Mouse (Mus musculus) cerebellum, postnatal 10 days (tissue): ENCODE results near the gene Cd274.
"Not testable (repeated sequence)": the region's sequence is repeated elsewhere in the genome, so short reads cannot be mapped to it uniquely, and the experiment has no call there.

Source experiments
- DNase-seq, 2 experiments: peaks; one replicate each; pipeline ENCODE4 v3.0.0; 2021; ENCODE audit warnings: mixed read lengths in 2 of 2

Gene Cd274

DNA sequence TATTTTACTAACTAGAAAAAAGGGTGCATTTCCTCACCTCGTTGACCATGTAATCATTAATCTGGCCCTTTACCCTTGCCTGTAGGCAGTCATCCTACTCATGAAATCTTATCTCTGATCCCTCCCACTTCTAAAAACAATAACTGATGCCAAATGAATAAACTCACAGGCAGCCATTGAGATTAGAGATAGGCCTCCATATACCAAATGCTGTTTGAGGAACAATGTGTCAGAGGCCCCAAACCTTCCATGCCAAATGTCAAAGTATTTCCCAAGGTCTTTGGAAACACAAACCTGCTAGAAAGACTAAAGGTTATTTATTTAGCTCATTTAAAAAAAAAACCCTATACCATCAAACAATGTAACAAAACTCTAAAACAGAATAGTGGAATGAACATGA, 29.1 kb downstream of the Cd274 start:
- DNase-seq = no peak

- DNase-seq = no peak
Measured at GRCm38 (mm10) chr19:29399786-29400185, 32.5 kb downstream of the Cd274 start.

GRCm38 (mm10) chr19:29400466-29400865, 33.2 kb downstream of the Cd274 start:
- DNase-seq = no peak

DNA sequence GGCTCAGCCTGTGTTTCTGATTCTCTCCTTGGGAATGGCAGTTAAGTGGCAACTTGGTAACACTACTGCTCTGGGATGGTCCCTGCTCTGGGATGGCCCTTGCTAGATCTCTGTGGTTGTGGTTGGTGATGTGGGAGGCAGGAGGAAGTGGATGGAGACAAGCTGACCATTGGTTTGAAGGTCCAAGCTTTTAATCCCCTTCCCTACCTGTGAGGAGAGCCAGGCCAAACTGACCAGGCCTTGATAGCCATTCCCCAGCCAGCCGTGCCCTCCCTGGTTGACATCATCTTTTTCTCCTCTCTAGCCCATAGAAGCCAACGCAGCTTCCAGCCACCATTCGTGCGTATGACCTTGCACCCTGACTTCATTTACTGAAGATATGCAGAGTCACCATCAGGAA, 35.4 kb downstream of the Cd274 start:
- DNase-seq = no peak

- DNase-seq = no peak
Measured at GRCm38 (mm10) chr19:29403251-29403650, 36.0 kb downstream of the Cd274 start.

GRCm38 (mm10) chr19:29405388-29405787, 38.1 kb downstream of the Cd274 start:
- DNase-seq = no peak

DNA sequence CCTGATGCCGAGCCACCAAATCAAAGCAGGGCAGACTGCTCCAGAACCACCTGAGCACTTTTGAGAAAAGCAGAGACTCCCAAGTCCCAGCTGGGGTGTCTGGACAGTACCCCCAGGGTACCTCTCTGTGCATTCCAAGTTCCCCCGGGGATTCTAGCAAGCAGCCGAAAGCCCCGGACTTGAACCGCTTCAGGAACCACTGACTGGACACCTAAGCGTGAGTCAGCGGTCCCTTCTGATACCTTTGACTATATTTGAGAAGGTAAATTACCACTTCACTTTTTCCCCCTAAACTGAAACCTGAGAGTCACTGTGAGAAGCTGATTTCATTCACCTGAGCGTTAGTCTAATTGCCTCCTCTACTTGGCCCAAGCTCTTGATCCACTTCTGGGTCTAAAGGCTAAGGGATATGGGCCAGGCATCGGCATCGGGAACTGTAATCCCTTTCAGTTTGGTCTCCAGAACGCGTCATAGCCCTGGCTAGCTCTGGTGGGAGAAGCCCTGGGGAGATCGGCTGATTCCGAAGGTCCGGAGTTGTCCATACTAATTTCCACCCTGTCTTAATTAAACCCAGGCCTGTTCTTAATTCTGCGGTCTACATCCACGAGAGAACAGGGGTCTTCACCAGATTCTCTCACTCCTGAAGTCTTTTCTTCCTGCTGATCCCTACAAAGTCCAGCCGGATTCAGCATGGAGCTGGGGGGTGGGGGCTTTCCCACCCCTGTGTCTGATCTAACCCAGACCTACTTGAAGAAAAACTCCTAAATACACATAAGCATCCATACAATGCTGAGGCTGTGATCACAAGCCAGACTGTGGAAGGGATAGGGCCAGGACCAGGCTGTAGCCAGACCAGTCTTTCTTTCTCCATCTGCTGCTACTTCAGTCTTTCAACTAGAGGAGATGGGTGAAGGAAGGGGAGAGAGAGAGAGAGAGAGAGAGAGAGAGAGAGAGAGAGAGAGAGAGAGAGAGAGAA, 39.1 kb downstream of the Cd274 start:
- no peak for DNase-seq

GRCm38 (mm10) chr19:29410619-29411018, 43.4 kb downstream of the Cd274 start, which contains the start of gene Pdcd1lg2:
Pdcd1lg2 (plus strand) TSS chr19:29410919.
- DNase-seq = no peak

GRCm38 (mm10) chr19:29412476-29413420, 45.5 kb downstream of the Cd274 start:
- peak; percentile 69 to 72 for DNase-seq

- DNase-seq = no peak
Measured at GRCm38 (mm10) chr19:29414513-29414912, 47.3 kb downstream of the Cd274 start.

GRCm38 (mm10) chr19:29414917-29415316, 47.7 kb downstream of the Cd274 start:
- DNase-seq = not testable (repeated sequence)

DNA sequence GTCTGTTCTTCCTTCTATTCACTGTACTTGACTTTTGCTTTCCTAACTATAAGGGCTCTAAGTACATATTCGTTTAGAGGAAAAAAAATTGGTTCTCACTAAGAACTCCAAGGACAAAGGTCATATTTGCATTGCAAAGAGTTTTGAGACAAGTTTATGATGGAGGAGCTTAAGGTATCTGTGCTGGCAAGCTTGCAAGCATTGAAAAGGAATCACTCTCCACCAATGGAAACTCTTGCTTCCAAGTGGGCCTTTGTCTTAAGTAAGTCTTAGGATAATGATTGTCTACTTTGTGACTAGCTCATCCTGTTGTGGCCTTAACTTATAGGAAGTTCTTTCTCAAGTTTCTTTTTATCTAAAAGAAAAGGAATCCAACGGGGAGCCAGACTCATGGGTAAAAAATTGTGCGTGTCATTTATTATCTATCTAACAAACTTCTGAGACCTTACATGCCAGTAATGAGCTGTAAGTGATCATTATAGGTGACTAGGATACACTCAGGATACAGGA, 49.2 kb downstream of the Cd274 start:
- no peak for DNase-seq

DNA sequence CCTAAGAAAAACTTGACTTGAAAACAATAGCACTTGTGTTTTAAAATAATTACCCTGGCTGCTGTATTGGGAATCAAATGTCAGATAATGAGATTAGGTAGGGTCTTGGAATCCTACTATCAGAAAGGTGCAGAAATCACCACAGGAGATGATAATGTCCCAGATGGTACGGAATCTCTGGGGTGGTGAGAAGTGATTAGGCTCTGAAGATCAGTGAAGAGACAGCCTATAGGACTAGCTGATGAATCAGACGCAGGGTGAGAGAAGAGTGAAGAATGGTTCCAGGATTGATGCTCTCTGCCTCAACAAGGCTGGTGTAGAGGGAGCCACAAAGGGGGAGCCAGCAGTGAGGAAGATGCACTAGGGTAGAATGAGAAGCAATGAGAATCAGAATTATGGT, 49.9 kb downstream of the Cd274 start:
- DNase-seq = no peak

DNA sequence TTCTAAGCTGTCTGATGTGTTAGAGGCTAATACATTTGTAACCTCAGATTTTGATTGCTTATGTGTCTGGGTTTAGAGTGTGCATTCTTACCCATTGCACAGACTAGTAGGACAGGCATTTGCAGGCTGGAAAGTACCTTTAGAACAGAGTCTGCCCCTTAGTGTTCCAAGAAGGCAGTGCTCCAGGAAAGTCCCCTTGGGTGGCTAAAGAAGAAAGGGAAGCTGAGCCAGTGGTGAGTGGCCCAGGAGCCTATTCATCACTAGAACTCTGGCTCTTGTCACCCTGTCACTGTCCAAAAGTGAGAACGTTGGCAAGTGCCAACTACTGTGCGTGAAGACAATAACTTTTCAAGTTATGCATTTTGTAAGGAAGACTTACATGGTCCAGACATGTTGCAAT, 50.6 kb downstream of the Cd274 start:
- DNase-seq = no peak

- peak; percentile 4 to 8 for DNase-seq
Measured at GRCm38 (mm10) chr19:29418661-29419115, 51.4 kb downstream of the Cd274 start.

DNA sequence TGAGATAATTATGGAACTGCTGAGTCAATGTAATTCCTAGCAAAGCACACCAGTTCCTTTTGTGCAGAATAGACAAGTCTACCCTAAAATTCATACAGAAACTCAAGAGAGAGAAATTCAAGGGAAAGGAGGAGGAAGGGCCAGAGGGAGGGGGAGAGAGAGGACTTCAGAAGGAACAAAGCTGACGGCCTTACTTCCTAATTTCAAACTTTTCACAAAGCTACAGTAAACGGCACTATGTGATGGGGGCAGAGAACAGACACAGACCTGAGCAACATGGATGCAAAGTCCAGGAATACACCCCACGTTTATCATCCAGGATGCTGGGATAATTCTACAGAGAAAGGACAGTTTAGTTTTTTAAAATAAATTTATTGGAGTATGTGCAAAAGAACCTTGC, 52.3 kb downstream of the Cd274 start:
- DNase-seq = no peak

DNA sequence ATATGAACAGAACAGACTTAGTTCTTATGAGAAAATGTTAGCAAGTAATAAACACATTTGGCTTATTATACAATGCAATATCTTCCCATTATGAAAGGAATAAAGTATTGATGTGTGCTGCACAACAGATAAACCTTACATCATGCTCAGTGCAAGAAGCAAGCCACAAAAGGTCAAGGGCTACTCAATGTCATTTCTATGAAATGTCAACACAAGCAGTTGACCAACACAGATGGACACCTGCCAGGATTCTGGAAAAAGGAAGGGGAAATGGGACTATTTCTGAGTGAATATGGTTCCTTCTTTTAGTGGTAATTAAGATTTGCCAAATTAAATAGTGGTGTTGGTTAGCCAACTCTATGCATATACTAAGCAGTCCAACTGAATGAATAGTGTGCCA, 52.7 kb downstream of the Cd274 start:
- DNase-seq = no peak

- DNase-seq = peak; percentile 11 to 16
Measured at GRCm38 (mm10) chr19:29420397-29420796, 53.1 kb downstream of the Cd274 start.

GRCm38 (mm10) chr19:29422013-29422645, 54.9 kb downstream of the Cd274 start:
- DNase-seq = no peak

GRCm38 (mm10) chr19:29422796-29423195, 55.5 kb downstream of the Cd274 start:
- DNase-seq = no peak

DNA sequence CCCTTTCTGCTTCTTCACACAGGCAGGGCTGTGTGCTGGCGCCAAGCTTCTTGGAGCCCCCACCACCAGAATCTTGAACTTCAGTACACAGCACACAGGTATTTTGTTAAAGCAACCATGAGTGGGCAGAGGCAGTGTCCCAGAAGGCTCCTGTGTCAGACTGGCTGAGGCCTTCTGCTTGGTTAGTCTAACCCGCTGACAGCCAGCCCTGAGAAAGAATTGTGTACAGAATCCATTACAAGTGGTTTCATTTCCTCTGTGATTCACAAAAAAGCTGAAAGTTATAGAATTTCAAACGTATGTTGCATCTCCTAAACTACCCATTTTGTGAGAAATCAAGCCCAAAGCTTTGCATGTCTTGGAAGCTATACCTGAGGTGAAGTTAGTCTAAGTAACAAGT, 63.3 kb downstream of the Cd274 start:
- no peak for DNase-seq

DNA sequence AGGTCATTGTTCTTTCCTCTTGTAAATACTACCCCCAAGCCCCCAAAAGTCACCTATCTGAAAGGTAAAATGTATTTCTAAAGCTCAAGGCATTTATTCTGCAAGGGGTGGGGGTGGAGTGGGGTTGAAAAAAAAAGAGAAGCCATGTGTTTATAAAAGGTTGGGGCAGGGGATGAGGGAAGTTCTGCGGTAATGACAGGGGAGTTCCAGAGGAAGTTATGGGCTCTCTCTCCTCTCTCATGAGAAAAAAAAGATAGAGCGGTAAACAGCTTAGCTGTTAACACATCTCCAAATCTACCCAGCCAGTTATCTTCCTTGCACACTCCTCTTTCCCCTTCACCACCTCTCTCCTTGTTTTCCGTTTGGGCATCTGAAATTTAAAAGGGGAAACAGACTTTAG, 63.7 kb downstream of the Cd274 start:
- no peak for DNase-seq
